Mouse (Mus musculus): ENCODE measurements around the gene Enthd1.

DNA sequence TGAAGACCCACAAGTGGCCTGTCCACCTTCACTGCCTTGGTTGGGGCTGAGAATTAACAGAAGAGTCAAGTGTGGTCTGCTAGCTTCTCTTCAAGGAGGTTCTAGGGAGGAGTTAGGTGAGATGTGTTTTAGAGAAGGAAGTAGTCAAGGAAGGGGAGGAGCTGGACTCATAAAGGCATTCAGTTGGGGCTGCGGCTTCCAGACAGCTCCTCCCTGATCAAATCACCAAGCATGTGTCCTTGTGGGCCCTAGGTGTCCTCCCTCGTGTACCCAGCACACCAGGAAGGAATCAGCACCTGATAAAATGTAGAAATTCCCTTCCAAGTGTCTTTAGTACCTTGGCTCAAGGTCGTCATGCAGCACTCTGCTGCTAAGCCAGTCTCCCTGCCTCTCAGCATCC is 20.8 kb downstream of the Enthd1 start:
- no peak for TF ChIP-seq CTCF (IDR thresholded peaks at IDR 0.05; ENCODE audit: control insufficient read depth, insufficient read depth, insufficient replicate concordance, low read depth, low read length)
- TF ChIP-seq POLR2A (IDR thresholded peaks at IDR 0.05; ENCODE audit: control insufficient read depth, low read depth, low read length) = no peak

All from testis, adult 2 months (tissue).